Mouse (Mus musculus) ES-E14 (cell line): ENCODE data around the gene Car11. TPM values are rescaled to one million over a fixed set of nuclear protein-coding genes. Genes with fewer than 3 reads are reported as not detected.

ENCODE experiments used
- DNase-seq: peaks from one replicate; pipeline ENCODE4 v3.0.0-alpha.2; 2013; ENCODE audit warnings: low read depth, low spot score
- H3K27ac ChIP-seq: 2 replicates; pipeline ENCODE4 v1.5.1; 2012; ENCODE audit warnings: low read depth, mild to moderate bottlenecking, low read length, moderate library complexity, mixed read lengths; ENCODE audit not compliant: poor library complexity, insufficient read depth, severe bottlenecking
- H3K36me3 ChIP-seq: 2 replicates; pipeline ENCODE4 v1.6.1; 2012; ENCODE audit warnings: mild to moderate bottlenecking, low read length, moderate library complexity, mixed read lengths; ENCODE audit not compliant: control insufficient read depth, poor library complexity, insufficient read depth, severe bottlenecking
- H3K4me1 ChIP-seq, 2 experiments: fragments of 150-350 bp in 1 of 2; sonication (generic) in 1 of 2; 2 replicates each; pipeline ENCODE4 v1.6.1; 2012; ENCODE audit warnings: low read length in 2 of 2, mild to moderate bottlenecking in 1 of 2, mixed read lengths in 1 of 2; ENCODE audit not compliant: control insufficient read depth in 2 of 2, insufficient read depth in 2 of 2, poor library complexity in 1 of 2
- H3K4me3 ChIP-seq, 2 experiments: fragments of 150-350 bp in 1 of 2; sonication (generic) in 1 of 2; 2 replicates each; pipeline ENCODE4 v1.5.1; 2012; ENCODE audit warnings: low read length in 2 of 2, low read depth in 1 of 2, mild to moderate bottlenecking in 1 of 2, mixed read lengths in 1 of 2; ENCODE audit not compliant: insufficient read depth in 1 of 2, poor library complexity in 1 of 2, severe bottlenecking in 1 of 2
- H3K9ac ChIP-seq: 2 replicates; pipeline ENCODE4 v1.6.1; 2012; ENCODE audit warnings: low read depth, mild to moderate bottlenecking, low read length, mixed read lengths; ENCODE audit not compliant: poor library complexity, insufficient read depth, severe bottlenecking
- H3K9me3 ChIP-seq: fragments of 150-350 bp; sonication (generic); 2 replicates; pipeline ENCODE4 v1.6.1; 2012; ENCODE audit warnings: low read depth, mild to moderate bottlenecking, low read length; ENCODE audit not compliant: control insufficient read depth, insufficient read depth
- CHD2 ChIP-seq: IDR thresholded peaks from 2 replicates; pipeline ENCODE4 v1.6.1; 2014; ENCODE audit warnings: mild to moderate bottlenecking, low read depth, low read length, inconsistent platforms
- HCFC1 ChIP-seq: IDR thresholded peaks from 2 replicates; pipeline ENCODE4 v1.6.1; 2012; ENCODE audit warnings: low read length, inconsistent platforms, borderline replicate concordance; ENCODE audit not compliant: insufficient read depth
- MAFK ChIP-seq: IDR thresholded peaks from 2 replicates; pipeline ENCODE4 v1.6.1; 2014; ENCODE audit warnings: mild to moderate bottlenecking, low read depth, low read length, inconsistent platforms; ENCODE audit not compliant: insufficient read depth
- ZC3H11A ChIP-seq: IDR thresholded peaks from 2 replicates; pipeline ENCODE4 v1.6.1; 2012; ENCODE audit warnings: low read depth, mild to moderate bottlenecking, inconsistent platforms, low read length, borderline replicate concordance
- ZNF384 ChIP-seq: IDR thresholded peaks from 2 replicates; pipeline ENCODE4 v1.6.1; 2012; ENCODE audit warnings: low read depth, low read length, inconsistent platforms
- in situ Hi-C, 2 experiments: fragments of 600-800 bp; cut with MboI; formaldehyde crosslinking; loops; one replicate each; pipeline ENCODE4 v1.15.1; 2025; ENCODE audit warnings: low sequenced_read_pairs in 2 of 2, inconsistent platforms in 1 of 2; ENCODE audit not compliant: unreplicated experiment in 2 of 2
- total RNA-seq: library from RNA; depleted of rRNA; stranded (reverse); fragments of 300-350 nt; gene quantifications from 2 replicates; pipeline ENCODE4 v1.2.3, GENCODE M21; 2012

Gene Car11
- total RNA-seq, 1 experiment, result 4.4 TPM

GRCm38 (mm10) chr7:45739162-45739763 is 39.6 kb downstream of the Car11 start:
- Histone ChIP-seq H3K4me3 (no peak overlapping the region), H3K9ac (no peak overlapping the region), H3K36me3 (no peaks in the 10 kb centered on the region), H3K9me3 (no peaks in the 10 kb centered on the region), H3K4me1 (peaks cover 0 to 3% of the 10 kb centered on the region in 2 experiments; a peak in 1 of 4 replicates), H3K27ac (no peak overlapping the region)
- TF ChIP-seq ZC3H11A (peak; percentile 13; the same call in 1 of the 2 replicates), ZNF384 (no peak)
- in situ Hi-C loops, result loop anchor here (10.0 to 25.0 kb wide), 2 partner anchors 66 to 198 kb away; no protein-coding TSS in a partner anchor
- no peak for DNase-seq

- Histone ChIP-seq H3K4me1 (peaks cover 0 to 3% of the 10 kb centered on the region in 2 experiments; a peak in 1 of 4 replicates), H3K36me3 (no peaks in the 10 kb centered on the region), H3K27ac (no peak overlapping the region), H3K4me3 (no peak overlapping the region), H3K9me3 (no peaks in the 10 kb centered on the region), H3K9ac (no peak overlapping the region)
- DNase-seq, result no peak
- TF ChIP-seq CHD2 (no peak), HCFC1 (no peak), ZC3H11A (no peak), MAFK (no peak), ZNF384 (no peak)
- in situ Hi-C loops, result loop anchor here (10.0 to 25.0 kb wide), 3 partner anchors 65 to 197 kb away; partner anchors contain the start of genes Ccdc114 (in 1 of the 2) and Emp3 (in 1 of the 2)
Measured at GRCm38 (mm10) chr7:45739820-45740219, 40.2 kb downstream of the Car11 start.

- TF ChIP-seq ZC3H11A, result no peak
- in situ Hi-C loops, result loop anchor here (10.0 to 25.0 kb wide), 2 partner anchors 183 to 196 kb away; partner anchors contain the start of genes Ccdc114 (in 1 of the 2) and Emp3 (in 1 of the 2)
- Histone ChIP-seq H3K27ac (no peak overlapping the region), H3K9ac (no peak overlapping the region), H3K4me3 (no peak overlapping the region), H3K4me1 (no peaks in the 10 kb centered on the region; a peak in 1 of 4 replicates), H3K36me3 (no peaks in the 10 kb centered on the region), H3K9me3 (no peaks in the 10 kb centered on the region)
- DNase-seq, result no peak
Measured at GRCm38 (mm10) chr7:45741308-45741707, 41.7 kb downstream of the Car11 start.

- Histone ChIP-seq H3K27ac (no peak overlapping the region), H3K4me3 (no peak overlapping the region), H3K4me1 (peaks cover 0 to under 1% of the 10 kb centered on the region in 2 experiments; a peak in 2 of 4 replicates), H3K9ac (no peak overlapping the region), H3K9me3 (no peaks in the 10 kb centered on the region), H3K36me3 (no peaks in the 10 kb centered on the region)
- TF ChIP-seq MAFK (no peak), ZNF384 (no peak), CHD2 (no peak), HCFC1 (no peak), ZC3H11A (no peak)
- DNase-seq, result no peak
- in situ Hi-C loops, result loop anchor here (10.0 to 25.0 kb wide), 2 partner anchors 183 to 196 kb away; partner anchors contain the start of genes Ccdc114 (in 1 of the 2) and Emp3 (in 1 of the 2)
Measured at GRCm38 (mm10) chr7:45741777-45742176, 42.1 kb downstream of the Car11 start.
